Mouse (Mus musculus) olfactory bulb, adult 2 months (tissue): ENCODE measurements at regions not wholly inside any gene's neighbourhood (a gene's known extent, or its start where the extent isn't known, plus 50 kb on each side); places are given as distances from the start of the nearest gene placed in this dataset.

ENCODE experiments used
- H3K27ac ChIP-seq: fragments of 200-500 bp; 2 replicates; pipeline ENCODE4 v1.5.1; 2012; ENCODE audit warnings: low read depth, low read length; ENCODE audit not compliant: insufficient read depth
- H3K4me1 ChIP-seq: fragments of 200-500 bp; 2 replicates; pipeline ENCODE4 v1.6.1; 2012; ENCODE audit warnings: low read length; ENCODE audit not compliant: control insufficient read depth, insufficient read depth
- H3K4me3 ChIP-seq: fragments of 200-500 bp; 2 replicates; pipeline ENCODE4 v1.5.1; 2012; ENCODE audit warnings: mild to moderate bottlenecking, low read depth, low read length, moderate library complexity; ENCODE audit not compliant: insufficient read depth
- CTCF ChIP-seq: fragments of 200-500 bp; IDR thresholded peaks from 2 replicates; pipeline ENCODE4 v1.5.1; 2012; ENCODE audit warnings: low read depth, mild to moderate bottlenecking, low read length, moderate library complexity; ENCODE audit not compliant: insufficient read depth
- POLR2A ChIP-seq: fragments of 200-500 bp; IDR thresholded peaks from 2 replicates; pipeline ENCODE4 v1.6.1; 2012; ENCODE audit warnings: mild to moderate bottlenecking, low read depth, low read length, moderate library complexity; ENCODE audit not compliant: insufficient read depth
- WGBS: fragments of 180-500 bp; shearing (Covaris S2); methylation state at CpG from one replicate; pipeline ENCODE4 v1.1.7; 2018; 5-methylcytosine and 5-hydroxymethylcytosine counted together

DNA sequence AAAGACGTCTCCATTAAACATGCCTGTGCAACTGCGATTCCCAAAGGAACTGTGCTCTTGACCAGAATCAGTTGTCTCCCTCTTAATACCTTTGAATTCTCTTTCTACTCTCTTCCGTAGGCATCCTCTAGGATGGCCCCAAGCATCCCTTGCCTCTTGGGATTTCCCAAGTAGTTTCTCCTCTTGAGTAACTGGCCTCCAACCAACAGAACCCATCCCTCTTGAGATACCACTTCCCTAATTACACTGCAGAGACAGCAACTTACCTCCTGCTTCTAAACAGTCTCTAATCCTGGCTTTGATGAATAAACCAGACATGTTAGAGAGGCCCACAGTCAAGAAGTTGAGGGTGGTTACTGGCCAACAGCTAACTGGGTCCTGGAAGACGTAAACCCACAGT is 129.7 kb downstream of the Mreg start:
- TF ChIP-seq POLR2A (no peak), CTCF (no peak)
- WGBS = 80% methylated on average over 4 of the region's 4 CpGs

DNA sequence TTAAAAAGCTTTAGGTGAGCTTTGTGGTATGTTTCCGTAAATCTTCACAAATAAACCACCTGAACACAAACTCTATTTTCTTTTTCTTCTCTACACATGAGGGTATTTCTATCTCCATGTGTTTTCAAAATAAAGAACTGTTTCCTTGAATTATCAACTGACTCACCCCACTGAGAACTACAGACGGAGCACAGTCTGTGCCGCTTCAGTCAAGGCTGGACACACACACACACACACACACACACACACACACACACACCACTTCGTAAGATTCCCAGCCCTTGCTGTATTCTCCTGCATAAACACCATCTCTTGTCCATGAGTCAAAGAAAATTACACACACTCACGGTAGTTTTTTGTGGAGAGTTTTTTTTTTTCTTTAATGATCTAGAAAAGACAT is 130.3 kb downstream of the Mreg start:
- no peak for TF ChIP-seq POLR2A
- TF ChIP-seq CTCF = no peak
- Histone ChIP-seq H3K27ac (no peak overlapping the region), H3K4me3 (no peak overlapping the region), H3K4me1 (no peaks in the 10 kb centered on the region)
- WGBS = 55% methylated on average over 5 of the region's 5 CpGs

More for the DNA sequence above, 129.7 kb downstream of the Mreg start:
- no peaks in the 10 kb centered on the region for H3K4me1 ChIP-seq
- H3K4me3 ChIP-seq = no peak overlapping the region
- no peak overlapping the region for H3K27ac ChIP-seq

DNA sequence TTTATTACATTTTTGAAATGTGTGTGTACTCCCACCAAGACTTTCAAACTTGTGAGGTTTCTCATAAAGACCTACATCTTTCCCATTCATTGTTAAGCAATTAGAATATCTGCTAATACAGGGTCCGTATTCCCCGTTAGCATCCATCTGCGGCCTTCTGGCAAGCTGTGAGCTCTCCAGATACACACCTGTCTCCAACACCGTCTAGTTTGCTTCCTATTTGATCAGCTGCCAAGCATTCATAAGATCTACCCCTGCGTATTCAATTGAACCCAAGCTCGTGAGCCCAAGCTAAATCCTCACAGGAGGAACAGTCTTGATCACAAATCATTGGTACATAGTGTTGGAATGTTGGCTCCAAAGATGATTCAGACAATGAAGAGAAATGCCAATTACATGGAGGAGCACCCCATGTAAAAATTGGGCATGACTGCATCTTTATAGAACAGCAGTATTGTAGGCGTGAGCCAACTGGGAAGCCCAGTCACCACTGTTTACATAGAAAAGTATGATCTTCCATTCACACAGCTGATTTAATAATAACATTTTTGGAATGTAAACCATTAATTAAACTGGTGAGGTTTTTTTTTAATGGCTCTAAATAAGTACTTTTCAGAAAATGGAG is 133.1 kb downstream of the Mreg start:
- 61% methylated on average over 7 of the region's 7 CpGs for WGBS
- TF ChIP-seq POLR2A (no peak), CTCF (no peak)
- H3K4me1 ChIP-seq = no peaks in the 10 kb centered on the region
- H3K4me3 ChIP-seq = no peak overlapping the region
- H3K27ac ChIP-seq = no peak overlapping the region

DNA sequence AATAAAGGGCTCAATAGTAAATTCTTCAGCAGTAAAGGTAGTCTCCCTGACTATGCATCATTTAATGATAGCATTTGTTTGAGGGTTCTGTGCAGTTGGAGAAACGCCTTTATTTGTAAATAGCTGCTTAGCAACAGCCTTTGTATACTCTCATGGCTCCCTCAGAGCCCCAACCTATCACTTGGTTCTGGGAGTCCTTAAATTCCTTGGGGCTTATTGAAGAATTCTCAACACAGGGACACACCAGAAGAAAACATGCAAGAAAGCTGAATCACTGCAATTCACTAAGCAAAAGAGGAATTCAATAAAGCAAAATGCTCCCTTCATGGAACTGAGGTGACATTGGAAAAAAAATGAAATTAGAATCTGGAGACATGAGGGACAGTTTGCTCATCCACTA is 135.8 kb downstream of the Mreg start:
- TF ChIP-seq CTCF = no peak
- TF ChIP-seq POLR2A = no peak
- Histone ChIP-seq H3K4me3 (no peak overlapping the region), H3K4me1 (no peaks in the 10 kb centered on the region), H3K27ac (no peak overlapping the region)
- WGBS = 29% methylated on average over 1 of the region's 1 CpGs

DNA sequence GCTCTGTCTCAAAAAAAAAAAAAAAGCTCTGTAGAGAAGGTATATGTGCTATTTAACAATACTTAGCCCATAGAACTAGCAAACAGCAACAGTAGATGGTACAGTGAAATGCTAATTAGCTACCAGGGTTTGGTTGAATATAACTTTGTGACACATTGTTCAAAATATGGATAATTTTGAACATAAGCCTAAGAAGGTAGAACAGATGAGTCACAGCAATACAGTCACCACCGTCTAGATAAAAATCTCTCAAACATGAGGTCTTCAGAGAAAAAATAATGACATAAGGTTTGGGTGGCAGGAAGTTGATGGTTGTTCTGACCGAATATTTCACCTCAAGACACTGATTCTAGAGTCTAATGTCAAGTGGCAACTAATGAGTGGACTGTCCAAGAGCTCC is 136.6 kb downstream of the Mreg start:
- TF ChIP-seq POLR2A = no peak
- no peak for TF ChIP-seq CTCF
- 91% methylated on average over 2 of the region's 2 CpGs for WGBS
- H3K4me1 ChIP-seq = no peaks in the 10 kb centered on the region
- no peak overlapping the region for H3K27ac ChIP-seq
- H3K4me3 ChIP-seq = no peak overlapping the region

DNA sequence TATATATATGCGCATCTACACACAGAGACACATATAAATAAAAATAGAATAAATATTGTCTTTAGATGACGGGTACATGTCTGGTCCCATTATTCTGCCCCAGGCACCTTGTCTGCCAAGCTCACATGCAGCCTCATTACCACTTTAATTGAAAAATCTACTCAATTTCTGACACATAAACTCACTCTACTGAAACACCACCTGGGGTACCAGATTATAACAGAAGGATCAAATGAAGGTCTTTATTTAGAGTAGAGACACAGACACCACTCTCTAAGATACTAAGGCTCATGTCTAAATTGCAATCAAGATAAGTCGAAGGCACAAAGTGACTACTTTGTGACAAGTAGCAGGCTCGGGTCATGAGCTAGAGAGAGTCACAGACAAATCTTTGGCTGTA is 138.9 kb downstream of the Mreg start:
- TF ChIP-seq POLR2A (no peak), CTCF (no peak)
- Histone ChIP-seq H3K4me1 (no peaks in the 10 kb centered on the region), H3K27ac (no peak overlapping the region), H3K4me3 (no peak overlapping the region)
- 96% methylated on average over 4 of the region's 4 CpGs for WGBS

DNA sequence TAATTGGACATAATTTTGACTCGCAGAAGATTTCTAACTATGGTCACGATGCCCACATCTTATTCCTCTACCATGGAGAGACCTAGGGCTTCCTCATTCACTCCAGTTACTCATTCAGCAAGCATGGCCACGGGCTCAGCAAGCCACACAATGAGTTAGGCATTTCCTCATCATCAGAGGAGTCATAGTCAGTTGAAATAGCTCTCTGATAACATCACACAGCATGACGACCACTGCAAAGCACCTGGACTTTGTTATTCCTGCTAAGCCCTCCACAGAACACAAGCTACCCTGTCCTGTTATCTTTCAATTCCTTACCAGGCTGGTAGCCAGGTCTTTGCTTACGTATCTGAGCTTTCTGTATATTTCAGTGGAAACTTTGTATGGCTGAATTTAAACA is 141.6 kb downstream of the Mreg start:
- Histone ChIP-seq H3K27ac (no peak overlapping the region), H3K4me3 (no peak overlapping the region), H3K4me1 (no peaks in the 10 kb centered on the region)
- TF ChIP-seq CTCF = no peak
- TF ChIP-seq POLR2A = no peak
- WGBS = 85% methylated on average over 5 of the region's 5 CpGs

DNA sequence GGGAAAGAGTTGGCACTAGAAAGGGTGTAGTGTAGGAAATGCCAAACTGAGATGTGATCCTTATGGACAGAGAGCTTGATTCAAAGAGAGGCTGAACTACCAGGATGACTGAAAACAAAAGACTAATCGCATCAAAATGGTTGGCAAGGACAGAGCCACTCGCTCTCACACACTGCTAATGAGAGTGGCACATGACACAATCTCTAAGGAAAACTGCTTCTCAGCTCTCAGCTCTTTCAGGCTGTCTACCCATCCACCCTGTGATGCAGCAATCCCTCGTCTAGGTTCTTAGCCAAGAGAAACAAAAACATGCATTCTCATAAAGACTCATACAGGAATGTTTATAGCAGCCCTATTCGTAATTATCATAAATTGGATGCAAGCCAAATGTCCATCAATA is 143.1 kb downstream of the Mreg start:
- Histone ChIP-seq H3K4me3 (no peak overlapping the region), H3K27ac (no peak overlapping the region), H3K4me1 (no peaks in the 10 kb centered on the region)
- no peak for TF ChIP-seq CTCF
- no peak for TF ChIP-seq POLR2A
- 61% methylated on average over 4 of the region's 4 CpGs for WGBS

DNA sequence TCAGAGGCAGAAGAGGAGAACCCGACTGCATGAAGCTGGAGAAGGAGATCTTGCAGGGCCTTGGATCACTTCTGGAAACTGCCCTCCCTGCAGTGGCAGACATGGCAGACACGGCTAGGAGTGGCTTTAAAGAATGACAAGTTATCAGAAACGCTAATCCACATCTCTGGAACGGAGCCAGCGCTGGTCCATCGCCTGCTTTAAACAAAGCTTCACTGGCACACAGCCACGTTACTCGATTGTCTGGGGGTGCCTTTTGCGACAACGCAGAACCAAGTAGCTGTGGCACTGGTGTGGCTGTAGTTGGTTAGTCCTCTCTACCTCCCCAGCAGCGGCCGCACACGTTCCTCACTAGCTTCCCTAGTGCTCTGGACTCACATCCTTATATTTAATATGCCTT is 147.0 kb downstream of the Mreg start:
- WGBS = 45% methylated on average over 13 of the region's 13 CpGs
- TF ChIP-seq POLR2A (no peak), CTCF (no peak)
- Histone ChIP-seq H3K4me3 (no peak overlapping the region), H3K27ac (no peak overlapping the region), H3K4me1 (no peaks in the 10 kb centered on the region)

DNA sequence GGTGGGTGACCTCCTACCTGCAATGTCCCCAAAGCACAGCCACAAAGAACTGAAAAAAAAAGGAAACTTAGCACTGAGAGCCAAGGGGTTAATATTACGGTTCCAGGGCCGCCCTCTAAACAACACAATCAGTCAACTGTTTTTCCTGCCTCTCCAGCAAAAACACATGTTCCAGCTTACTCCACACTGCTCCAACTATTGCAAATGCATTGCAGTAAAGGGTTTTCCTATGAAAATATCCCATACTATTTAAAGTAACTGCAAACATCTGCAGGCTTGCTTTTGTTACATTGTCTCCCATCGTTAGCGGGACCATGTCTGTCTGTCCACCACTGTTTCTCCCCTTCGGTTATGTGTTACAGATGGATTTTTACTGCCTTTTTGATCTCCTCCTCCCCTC is 151.7 kb downstream of the Mreg start:
- H3K4me3 ChIP-seq = no peak overlapping the region
- TF ChIP-seq POLR2A (no peak), CTCF (no peak)
- no peak overlapping the region for H3K27ac ChIP-seq
- no peaks in the 10 kb centered on the region for H3K4me1 ChIP-seq
- WGBS = 41% methylated on average over 5 of the region's 5 CpGs
